Mouse (Mus musculus): ENCODE measurements around the gene Il31ra.

GRCm38 (mm10) chr13:112512824-112513223, 81.3 kb downstream of the Il31ra start:
- no peak for TF ChIP-seq ZNF384 (IDR thresholded peaks at IDR 0.05; ENCODE audit: low read depth, low read length)
- TF ChIP-seq CHD2 (IDR thresholded peaks at IDR 0.05; ENCODE audit: low read depth, low read length): no peak
- no peak for TF ChIP-seq MAFK (IDR thresholded peaks at IDR 0.05; ENCODE audit: insufficient read depth, low read depth, low read length)
- TF ChIP-seq ZC3H11A (IDR thresholded peaks at IDR 0.05; ENCODE audit: borderline replicate concordance, low read depth, low read length): no peak
- no peak for TF ChIP-seq HCFC1 (IDR thresholded peaks at IDR 0.05; ENCODE audit: borderline replicate concordance, insufficient read depth, low read length)

Data from ES-E14 (cell line).